Mouse (Mus musculus) neural tube, embryonic 10.5 days (tissue): ENCODE data around the gene Ssbp2.

Experiments used
- DNase-seq: peaks from one replicate; pipeline ENCODE4 v3.0.0-alpha.2; 2017; ENCODE audit warnings: low spot score; ENCODE audit errors: extremely low spot score

Gene Ssbp2

GRCm38 (mm10) chr13:91459896-91460620 lies at the start of gene Ssbp2:
Gene Ssbp2, plus strand, starts transcription at chr13:91460283.
- no peak for DNase-seq

- no peak for DNase-seq
Observed at GRCm38 (mm10) chr13:91413752-91414503, 46.2 kb upstream of the Ssbp2 start.

GRCm38 (mm10) chr13:91415896-91416295 lies 44.2 kb upstream of the Ssbp2 start:
- DNase-seq = no peak

GRCm38 (mm10) chr13:91416698-91417097 lies 43.4 kb upstream of the Ssbp2 start:
- DNase-seq = no peak

GRCm38 (mm10) chr13:91421387-91421949 lies 38.6 kb upstream of the Ssbp2 start:
- peak; percentile 39 for DNase-seq

GRCm38 (mm10) chr13:91430867-91431266 lies 29.2 kb upstream of the Ssbp2 start:
- DNase-seq = no peak

- DNase-seq = peak; percentile 20
Observed at GRCm38 (mm10) chr13:91431392-91432355, 28.4 kb upstream of the Ssbp2 start.

GRCm38 (mm10) chr13:91433021-91433420 lies 27.1 kb upstream of the Ssbp2 start:
- no peak for DNase-seq

- no peak for DNase-seq
Observed at GRCm38 (mm10) chr13:91437931-91438330, 22.2 kb upstream of the Ssbp2 start.

GRCm38 (mm10) chr13:91441476-91441875 lies 18.6 kb upstream of the Ssbp2 start:
- DNase-seq = no peak

- no peak for DNase-seq
Observed at GRCm38 (mm10) chr13:91446728-91447127, 13.4 kb upstream of the Ssbp2 start.

- no peak for DNase-seq
Observed at GRCm38 (mm10) chr13:91448936-91449335, 11.1 kb upstream of the Ssbp2 start.

- DNase-seq = no peak
Observed at GRCm38 (mm10) chr13:91451405-91452166, 8.5 kb upstream of the Ssbp2 start.

GRCm38 (mm10) chr13:91452269-91452668 lies 7.8 kb upstream of the Ssbp2 start:
- DNase-seq = no peak

- no peak for DNase-seq
Observed at GRCm38 (mm10) chr13:91453236-91453635, 6.8 kb upstream of the Ssbp2 start.

- no peak for DNase-seq
Observed at GRCm38 (mm10) chr13:91456041-91456440, 4.0 kb upstream of the Ssbp2 start.

GRCm38 (mm10) chr13:91456735-91457134 lies 3.3 kb upstream of the Ssbp2 start:
- DNase-seq = no peak

GRCm38 (mm10) chr13:91457974-91458373 lies 2.1 kb upstream of the Ssbp2 start:
- no peak for DNase-seq

- DNase-seq = no peak
Observed at GRCm38 (mm10) chr13:91459489-91459888, 594 bp upstream of the Ssbp2 start.

GRCm38 (mm10) chr13:91460621-91461284 lies 670 bp downstream of the Ssbp2 start:
- peak; percentile 100 for DNase-seq
